Mouse (Mus musculus): ENCODE measurements around the gene Kcnab3. TPM values are rescaled to one million over a fixed set of nuclear protein-coding genes. Genes with fewer than 3 reads are reported as not detected.

Gene Kcnab3
- polyA plus RNA-seq, 1 experiment from 2014 or later: 6.0 TPM

DNA sequence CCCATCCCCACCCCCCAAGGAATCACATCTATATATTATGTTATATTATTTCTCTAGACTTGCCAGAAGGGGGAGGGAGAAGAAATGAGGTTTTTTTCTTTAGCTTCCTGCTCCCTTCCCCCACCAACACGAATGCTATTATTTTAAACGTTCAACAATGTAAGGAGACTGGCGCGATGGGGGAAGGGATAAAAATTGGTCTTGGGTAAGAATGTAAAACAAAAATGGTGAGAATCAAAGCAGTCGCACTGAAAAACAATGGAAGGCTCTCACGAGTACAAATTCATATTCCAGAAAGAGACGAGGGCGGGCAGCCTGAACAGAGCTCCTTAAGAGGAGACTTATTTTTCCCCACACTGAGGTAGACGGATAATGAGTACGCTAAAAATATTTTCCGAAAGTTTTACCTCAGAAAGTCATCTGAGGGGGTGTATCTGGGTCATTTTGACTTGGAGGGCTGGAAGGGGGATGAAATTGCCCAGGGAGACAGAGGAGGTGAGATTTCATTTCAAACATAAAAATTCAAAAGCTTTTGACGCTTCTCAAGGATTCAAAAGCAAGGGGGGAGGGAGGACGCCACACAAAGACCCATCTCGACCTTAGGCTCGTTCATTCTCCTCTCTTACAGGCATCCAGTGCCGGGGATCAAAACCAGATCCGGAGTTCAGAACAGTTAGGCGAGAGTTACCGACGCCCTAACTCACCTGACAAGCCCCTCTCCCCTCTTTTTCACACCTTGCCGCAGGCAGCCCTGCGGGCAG is 41.0 kb downstream of the Kcnab3 start:
- H3K27ac ChIP-seq (ENCODE audit: low read depth, low read length): peak overlapping the region; percentile 100
- ATAC-seq: no peak
- peaks cover 7% of the 10 kb centered on the region for H3K36me3 ChIP-seq (ENCODE audit: control insufficient read depth, insufficient read depth, low read length)
- peak overlapping the region; percentile 91 for H3K4me2 ChIP-seq (ENCODE audit: low read length)
- peak overlapping the region; percentile 100 for H3K9ac ChIP-seq (ENCODE audit: low read depth, low read length)
- WGBS: under 1% methylated on average over 22 of the region's 22 CpGs
- no peaks in the 10 kb centered on the region for H3K27me3 ChIP-seq (replicated peaks; ENCODE audit: control insufficient read depth, insufficient read depth, low read length)
- H3K4me3 ChIP-seq (ENCODE audit: low read length): peak overlapping the region; percentile 91
- H3K4me1 ChIP-seq (ENCODE audit: control insufficient read depth, insufficient read depth, low read depth, low read length): peaks cover 44% of the 10 kb centered on the region
- H3K9me3 ChIP-seq (ENCODE audit: control insufficient read depth, low read length): no peaks in the 10 kb centered on the region

DNA sequence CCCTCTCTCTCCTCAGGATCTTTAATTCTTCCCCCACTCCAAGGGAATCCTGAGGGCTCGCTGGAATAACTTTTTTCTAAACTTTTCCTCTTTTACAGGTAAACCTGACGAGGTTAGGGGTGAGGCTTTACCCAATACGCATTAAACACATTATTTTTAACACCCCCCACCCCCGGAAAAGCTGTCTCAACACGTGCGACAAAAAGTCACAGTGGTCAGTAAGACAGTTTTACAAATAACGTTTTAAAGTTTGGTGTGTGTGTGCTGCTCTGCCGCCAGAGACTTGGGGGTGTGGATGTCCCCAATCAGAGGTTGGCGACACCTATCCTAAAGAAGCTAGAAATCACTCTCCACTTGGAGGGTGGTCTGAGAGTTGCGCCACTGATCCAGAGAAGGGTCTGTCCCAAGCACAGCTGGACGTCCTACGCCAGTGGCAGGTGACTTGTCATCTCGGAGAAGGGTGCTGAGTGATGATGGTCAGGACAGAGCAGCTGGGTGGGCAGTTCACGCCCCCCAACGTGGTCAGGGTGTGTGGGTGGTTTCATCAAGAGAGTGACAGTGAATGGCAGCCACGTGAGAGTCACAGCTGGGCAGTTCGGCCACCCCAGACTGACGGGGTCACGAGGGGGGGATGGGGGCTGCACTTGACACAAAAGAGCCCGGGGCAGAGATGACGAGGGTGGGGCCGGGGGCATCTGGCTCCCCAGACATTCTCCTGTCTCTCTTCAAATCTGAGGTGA is 41.7 kb downstream of the Kcnab3 start:
- WGBS: under 1% methylated on average over 21 of the region's 22 CpGs
- Histone ChIP-seq H3K9me3 (ENCODE audit: control insufficient read depth, low read length) (no peaks in the 10 kb centered on the region), H3K27me3 (replicated peaks; ENCODE audit: control insufficient read depth, insufficient read depth, low read length) (no peaks in the 10 kb centered on the region), H3K4me1 (ENCODE audit: control insufficient read depth, insufficient read depth, low read depth, low read length) (peaks cover 50% of the 10 kb centered on the region), H3K27ac (ENCODE audit: low read depth, low read length) (peak overlapping the region; percentile 100), H3K36me3 (ENCODE audit: control insufficient read depth, insufficient read depth, low read length) (peaks cover 2% of the 10 kb centered on the region), H3K4me2 (ENCODE audit: low read length) (peak overlapping the region; percentile 91), H3K9ac (ENCODE audit: low read depth, low read length) (peak overlapping the region; percentile 100), H3K4me3 (ENCODE audit: low read length) (peak overlapping the region; percentile 91)
- no peak for ATAC-seq

GRCm38 (mm10) chr11:69368356-69369214 is 42.5 kb downstream of the Kcnab3 start:
- no peak for ATAC-seq
- Histone ChIP-seq H3K27me3 (replicated peaks; ENCODE audit: control insufficient read depth, insufficient read depth, low read length) (no peaks in the 10 kb centered on the region), H3K4me1 (ENCODE audit: control insufficient read depth, insufficient read depth, low read depth, low read length) (peaks cover 50% of the 10 kb centered on the region), H3K9me3 (ENCODE audit: control insufficient read depth, low read length) (no peaks in the 10 kb centered on the region), H3K27ac (ENCODE audit: low read depth, low read length) (peak overlapping the region; percentile 100), H3K36me3 (ENCODE audit: control insufficient read depth, insufficient read depth, low read length) (no peaks in the 10 kb centered on the region), H3K4me2 (ENCODE audit: low read length) (peak overlapping the region; percentile 91), H3K9ac (ENCODE audit: low read depth, low read length) (peak overlapping the region; percentile 100), H3K4me3 (ENCODE audit: low read length) (peak overlapping the region; percentile 91)
- under 1% methylated on average over 64 of the region's 106 CpGs for WGBS

GRCm38 (mm10) chr11:69369215-69369989 is 43.3 kb downstream of the Kcnab3 start, which contains the start of gene Chd3:
Gene Chd3 (minus strand): TSS chr11:69369406.
- Histone ChIP-seq H3K4me2 (ENCODE audit: low read length) (peak within 1 kb of the TSS; percentile 91), H3K27me3 (replicated peaks; ENCODE audit: control insufficient read depth, insufficient read depth, low read length) (no peaks in the 10 kb centered on the region), H3K9ac (ENCODE audit: low read depth, low read length) (peak within 1 kb of the TSS; percentile 100), H3K4me3 (ENCODE audit: low read length) (peak within 1 kb of the TSS; percentile 91), H3K9me3 (ENCODE audit: control insufficient read depth, low read length) (no peaks in the 10 kb centered on the region), H3K4me1 (ENCODE audit: control insufficient read depth, insufficient read depth, low read depth, low read length) (peaks cover 46% of the 10 kb centered on the region), H3K27ac (ENCODE audit: low read depth, low read length) (peak within 1 kb of the TSS; percentile 100), H3K36me3 (ENCODE audit: control insufficient read depth, insufficient read depth, low read length) (no peaks in the 10 kb centered on the region)
- ATAC-seq: no peak
- 2% methylated on average over 19 of the region's 34 CpGs for WGBS

DNA sequence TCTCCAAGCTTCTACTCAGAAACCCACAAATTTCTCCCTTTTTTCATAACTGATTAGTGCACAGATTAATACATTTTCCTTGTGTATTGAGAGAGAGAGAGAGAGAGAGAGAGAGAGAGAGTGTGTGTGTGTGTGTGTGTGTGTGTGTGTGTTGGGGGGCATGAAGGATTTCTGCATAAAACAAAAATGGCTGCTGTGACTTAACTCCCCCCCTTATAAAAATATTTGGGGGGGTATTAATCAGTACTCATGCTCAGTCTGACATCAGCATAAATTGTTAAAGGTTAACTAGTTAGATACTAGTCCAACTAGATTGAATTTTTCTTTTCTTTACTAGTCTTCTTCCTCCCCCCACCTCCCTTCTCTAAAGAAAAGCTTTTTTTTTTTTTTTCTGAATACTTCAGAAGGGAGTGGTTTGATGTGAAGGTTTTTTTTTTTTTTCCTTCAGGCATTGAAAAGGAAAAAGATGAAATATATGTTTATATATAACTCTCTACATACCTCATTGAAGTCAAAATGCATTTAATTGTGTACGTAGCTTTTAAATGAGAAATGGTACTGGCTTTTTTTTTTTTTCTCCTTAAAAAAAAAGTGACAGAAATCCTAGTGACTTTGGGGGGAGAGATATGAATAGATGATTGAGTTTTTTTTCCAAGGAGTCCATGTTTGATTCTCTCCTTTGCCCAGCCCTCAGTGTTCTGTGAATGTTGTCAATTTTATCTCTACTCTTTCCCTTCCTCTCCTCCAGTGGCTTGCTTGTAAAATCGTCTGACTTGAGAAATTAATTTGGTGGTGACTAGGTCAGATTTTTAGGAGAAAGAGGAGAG is 44.1 kb downstream of the Kcnab3 start:
- H3K36me3 ChIP-seq (ENCODE audit: control insufficient read depth, insufficient read depth, low read length): no peaks in the 10 kb centered on the region
- H3K27ac ChIP-seq (ENCODE audit: low read depth, low read length): peak overlapping the region; percentile 100
- 18% methylated on average over 2 of the region's 2 CpGs for WGBS
- ATAC-seq: no peak
- H3K4me2 ChIP-seq (ENCODE audit: low read length): peak overlapping the region; percentile 91
- H3K9me3 ChIP-seq (ENCODE audit: control insufficient read depth, low read length): no peaks in the 10 kb centered on the region
- peaks cover 38% of the 10 kb centered on the region for H3K4me1 ChIP-seq (ENCODE audit: control insufficient read depth, insufficient read depth, low read depth, low read length)
- peak overlapping the region; percentile 100; the same call in 1 of the 2 replicates for H3K9ac ChIP-seq (ENCODE audit: low read depth, low read length)
- no peaks in the 10 kb centered on the region for H3K27me3 ChIP-seq (replicated peaks; ENCODE audit: control insufficient read depth, insufficient read depth, low read length)
- H3K4me3 ChIP-seq (ENCODE audit: low read length): peak overlapping the region; percentile 91

DNA sequence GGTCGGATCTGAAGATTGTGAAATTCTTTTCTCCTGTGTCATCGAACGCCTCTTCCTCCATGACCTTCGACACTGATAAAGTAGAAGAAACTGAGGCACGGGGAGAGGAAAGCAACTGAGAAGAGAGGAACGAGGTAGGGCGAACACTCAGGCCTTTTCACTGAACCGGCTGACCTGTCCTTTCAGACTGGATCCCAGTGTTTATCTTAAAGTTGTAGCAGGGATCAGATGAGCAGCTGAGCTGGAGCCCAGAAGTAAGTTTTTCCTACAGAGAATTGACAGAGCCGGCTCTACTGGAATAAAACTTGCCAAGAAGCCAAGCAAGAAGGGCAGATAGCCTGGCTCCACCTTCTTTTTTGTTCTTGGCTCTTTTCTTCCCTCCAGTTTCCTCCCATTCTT is 44.8 kb downstream of the Kcnab3 start:
- Histone ChIP-seq H3K9me3 (ENCODE audit: control insufficient read depth, low read length) (no peaks in the 10 kb centered on the region), H3K27me3 (replicated peaks; ENCODE audit: control insufficient read depth, insufficient read depth, low read length) (no peaks in the 10 kb centered on the region), H3K27ac (ENCODE audit: low read depth, low read length) (peak overlapping the region; percentile 75), H3K4me3 (ENCODE audit: low read length) (peak overlapping the region; percentile 9; the same call in 1 of the 2 replicates), H3K9ac (ENCODE audit: low read depth, low read length) (peak overlapping the region; percentile 22; the same call in 1 of the 2 replicates), H3K4me1 (ENCODE audit: control insufficient read depth, insufficient read depth, low read depth, low read length) (peaks cover 32% of the 10 kb centered on the region), H3K4me2 (ENCODE audit: low read length) (peak overlapping the region; percentile 45), H3K36me3 (ENCODE audit: control insufficient read depth, insufficient read depth, low read length) (no peaks in the 10 kb centered on the region)
- no peak for ATAC-seq
- WGBS: 11% methylated on average over 9 of the region's 9 CpGs

GRCm38 (mm10) chr11:69371601-69372000 is 45.5 kb downstream of the Kcnab3 start:
- H3K4me1 ChIP-seq (ENCODE audit: control insufficient read depth, insufficient read depth, low read depth, low read length): peaks cover 28% of the 10 kb centered on the region
- 24% methylated on average over 12 of the region's 12 CpGs for WGBS
- H3K4me3 ChIP-seq (ENCODE audit: low read length): no peak overlapping the region; the same call in 1 of the 2 replicates
- H3K27ac ChIP-seq (ENCODE audit: low read depth, low read length): peak overlapping the region; percentile 75
- H3K9ac ChIP-seq (ENCODE audit: low read depth, low read length): peak overlapping the region; percentile 31; the same call in 1 of the 2 replicates
- H3K27me3 ChIP-seq (replicated peaks; ENCODE audit: control insufficient read depth, insufficient read depth, low read length): no peaks in the 10 kb centered on the region
- ATAC-seq: 0 out of 2 replicates have a peak, but pooled peaks have one; percentile 13
- peak overlapping the region; percentile 45 for H3K4me2 ChIP-seq (ENCODE audit: low read length)
- no peaks in the 10 kb centered on the region for H3K9me3 ChIP-seq (ENCODE audit: control insufficient read depth, low read length)
- no peaks in the 10 kb centered on the region for H3K36me3 ChIP-seq (ENCODE audit: control insufficient read depth, insufficient read depth, low read length)
